Mouse (Mus musculus) kidney, adult 8-10 months (tissue): Measurements from ENCODE around the gene Mfsd12.
A peak's percentile ranks its signal among the peaks of the same experiment; 100 is the strongest.

Source experiments
- DNase-seq, 2 experiments: peaks; one replicate each; pipeline ENCODE4 v3.0.0; 2022

Gene Mfsd12

GRCm38 (mm10) chr10:81356352-81356990 lies 820 bp upstream of the Mfsd12 start:
- peak in 1 of 2 experiments; percentile 57 for DNase-seq

DNA sequence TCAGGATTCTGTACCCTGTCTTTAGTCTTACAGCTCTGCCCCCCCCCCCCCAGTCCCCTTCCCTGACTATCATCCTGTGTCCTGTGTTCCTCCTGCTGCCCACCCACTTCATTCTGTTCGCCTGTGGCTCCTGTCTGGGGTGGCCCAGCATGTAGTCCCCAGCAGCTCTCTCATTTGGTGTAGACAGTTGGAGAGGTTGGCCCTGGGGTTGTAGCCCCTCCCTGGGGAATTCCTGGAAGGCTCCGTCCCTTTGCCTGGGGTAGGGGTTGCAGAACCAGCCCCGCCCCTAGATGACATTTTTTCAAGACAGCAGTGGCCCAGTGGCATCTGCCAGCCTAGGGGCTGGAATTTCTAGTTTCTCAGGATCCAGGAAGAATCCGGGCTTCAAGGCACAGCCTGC lies 918 bp downstream of the Mfsd12 start:
- DNase-seq = no peak

DNA sequence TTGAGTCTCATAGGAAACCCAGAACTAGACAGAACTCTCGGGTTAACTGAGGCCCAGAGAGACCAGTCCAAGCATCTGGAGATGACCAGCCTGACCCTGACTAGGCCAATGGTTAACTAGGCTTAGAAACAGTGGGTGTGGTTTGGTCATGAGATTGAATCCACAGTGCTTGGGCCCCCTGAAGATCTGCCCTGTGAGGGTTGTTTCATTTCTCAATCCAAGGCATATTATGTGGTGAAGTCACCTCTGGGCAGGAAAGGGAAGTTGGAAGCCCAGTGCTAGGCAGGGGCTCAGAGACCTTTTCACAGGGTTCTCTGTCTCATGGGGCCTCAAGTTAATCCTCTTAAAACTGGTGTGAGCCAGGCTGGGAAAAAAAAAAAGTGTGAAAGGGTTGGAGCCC lies 1.6 kb downstream of the Mfsd12 start:
- peak; percentile 49 to 70 for DNase-seq

DNA sequence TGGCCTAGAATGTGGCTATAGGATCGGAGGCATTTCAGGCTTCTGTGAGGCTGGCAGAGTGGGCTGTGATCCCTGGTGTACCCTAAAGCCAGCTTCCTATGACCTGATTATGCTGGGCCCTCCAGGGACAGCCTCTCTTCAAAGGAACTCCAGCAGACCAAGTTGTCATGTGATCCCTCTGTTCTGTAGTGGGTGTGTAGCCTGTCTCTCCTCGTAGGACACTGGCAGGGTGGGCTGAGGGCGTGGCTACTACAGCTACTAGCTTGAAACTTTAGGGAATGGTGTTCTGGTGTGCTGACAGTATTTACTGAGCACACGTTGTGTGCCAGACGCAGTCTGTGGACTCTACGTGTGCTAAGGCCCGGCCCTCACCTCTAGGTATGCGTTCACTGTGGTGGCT lies 3.4 kb downstream of the Mfsd12 start:
- no peak for DNase-seq

GRCm38 (mm10) chr10:81362336-81362949 lies 5.2 kb downstream of the Mfsd12 start:
- no peak for DNase-seq

DNA sequence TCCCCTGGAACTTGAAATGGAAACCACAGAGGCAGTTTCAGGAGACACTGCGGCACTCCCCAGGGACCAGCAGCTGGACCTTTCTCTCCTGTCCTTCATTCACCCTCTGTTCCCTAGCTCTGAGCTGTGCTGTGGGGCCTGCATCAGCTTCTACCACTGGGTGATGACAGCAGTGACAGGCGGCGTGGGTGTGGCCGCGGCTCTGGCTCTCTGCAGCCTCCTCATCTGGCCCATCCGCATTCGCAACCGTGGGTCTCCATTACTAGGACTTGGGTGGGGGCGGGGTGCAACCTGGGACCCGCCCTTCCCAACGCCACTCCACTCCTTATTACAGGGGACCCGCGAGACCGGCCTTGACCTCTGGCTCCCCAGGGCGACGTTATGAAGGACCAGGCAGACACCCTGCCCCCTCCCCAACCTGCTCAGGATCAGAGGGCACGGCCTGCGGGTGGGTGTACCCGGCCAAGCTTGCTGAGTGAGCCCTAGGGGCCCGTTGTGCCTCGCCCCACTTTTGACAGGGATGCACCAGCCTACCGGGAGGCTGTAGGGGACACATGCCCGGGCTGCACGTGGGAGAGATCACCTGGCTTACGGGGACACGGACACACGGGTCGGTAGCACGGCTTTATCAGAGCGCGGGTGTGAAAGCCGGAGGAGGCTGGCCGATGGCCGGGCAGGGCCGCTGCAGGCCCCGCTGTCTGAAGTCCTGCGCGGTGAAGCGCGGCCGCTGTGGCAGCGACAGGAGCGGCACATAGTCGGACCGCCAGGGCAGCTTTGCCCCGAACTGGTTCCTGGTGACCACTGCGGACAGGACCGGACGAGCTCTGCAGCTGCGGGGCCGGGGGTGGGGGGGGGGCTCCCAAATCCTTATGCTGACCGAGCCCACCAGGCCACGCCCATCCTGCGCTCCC lies 6.4 kb downstream of the Mfsd12 start:
- DNase-seq = no peak

DNA sequence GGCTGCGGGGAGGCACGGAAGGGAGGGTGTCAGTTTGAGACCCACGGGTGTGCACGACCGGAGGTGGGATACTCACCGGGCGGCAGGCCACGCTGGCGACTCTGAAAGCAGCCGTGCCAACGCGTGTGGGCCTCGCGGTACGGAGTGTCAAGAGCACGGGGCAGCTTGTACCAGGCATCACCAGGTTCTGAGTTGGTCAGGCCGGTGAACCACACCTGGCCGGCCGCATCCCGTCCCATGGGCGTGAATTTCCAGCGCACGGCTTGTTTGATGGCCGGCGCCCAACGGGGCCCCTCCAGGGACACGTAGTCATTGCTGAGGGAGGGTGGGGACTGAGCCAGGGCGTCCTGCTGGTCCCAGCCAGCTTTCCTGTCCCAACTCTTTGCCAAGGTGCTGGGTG lies 7.4 kb downstream of the Mfsd12 start:
- DNase-seq = no peak

GRCm38 (mm10) chr10:81365073-81365472 lies 7.8 kb downstream of the Mfsd12 start:
- DNase-seq = no peak

DNA sequence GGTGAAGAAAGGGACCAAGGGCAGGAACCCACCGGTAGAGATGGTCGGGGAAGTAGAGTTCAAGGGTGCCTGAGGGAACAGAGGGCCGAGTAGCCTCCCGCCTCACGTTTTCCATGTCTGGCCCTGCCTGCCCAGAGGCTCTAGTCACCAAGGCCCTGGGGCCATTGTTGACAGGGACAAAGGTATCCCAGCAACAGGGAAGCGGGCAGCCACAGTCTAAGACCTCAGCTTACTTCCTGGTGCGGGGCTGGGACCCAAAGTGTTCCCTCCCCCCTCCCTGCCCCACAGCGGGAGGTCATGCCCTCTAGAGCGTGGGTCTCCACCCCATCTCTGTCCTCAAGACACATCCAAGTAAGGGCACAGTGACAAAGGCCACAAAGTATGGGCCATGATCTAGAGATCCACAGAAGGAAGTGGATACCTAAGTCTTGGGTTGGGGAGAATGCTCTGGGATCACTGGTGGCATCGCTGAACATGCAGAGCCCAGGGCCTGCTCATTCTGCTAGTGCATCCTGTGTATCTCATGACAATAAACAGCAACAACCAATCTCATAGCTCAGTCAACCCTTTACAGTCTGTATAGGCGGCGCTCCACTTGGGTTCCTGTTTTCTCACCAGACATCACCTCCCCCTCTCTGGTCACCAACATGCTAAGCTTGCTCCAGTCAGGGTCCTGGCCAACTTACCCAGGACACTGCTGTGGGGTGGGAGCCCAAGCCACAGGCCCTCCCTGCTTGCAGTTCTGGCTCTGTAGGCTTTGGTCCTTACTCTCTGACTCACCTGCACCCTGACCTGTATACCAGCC lies 8.6 kb downstream of the Mfsd12 start, which contains the start of gene 4930404N11Rik:
Gene 4930404N11Rik (minus strand): TSS at position 145 of the 805 bp plus-strand sequence.
- no peak for DNase-seq

- DNase-seq = no peak
These were observed 9.4 kb downstream of the Mfsd12 start for GRCm38 (mm10) chr10:81366477-81367206.

GRCm38 (mm10) chr10:81367207-81367495 lies 9.9 kb downstream of the Mfsd12 start:
- no peak for DNase-seq

DNA sequence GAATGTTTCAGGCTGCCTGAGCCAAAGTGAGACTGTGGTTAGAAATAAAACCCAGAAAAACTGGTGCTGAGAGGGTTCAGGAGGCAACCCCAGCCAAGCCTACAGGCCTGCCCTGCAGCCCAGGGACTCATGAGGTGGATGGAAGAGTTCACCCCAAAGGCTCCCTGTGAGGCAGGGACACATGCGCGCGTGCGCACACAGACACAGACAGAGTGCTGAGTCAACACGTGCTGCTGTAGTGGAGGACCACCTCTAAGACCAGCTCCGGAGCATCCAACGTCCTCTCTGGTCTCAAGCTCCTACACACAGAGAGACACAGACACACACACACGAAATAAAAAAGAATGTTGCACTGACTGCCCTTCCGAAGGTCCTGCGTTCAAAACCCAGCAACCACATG lies 18.0 kb downstream of the Mfsd12 start:
- no peak for DNase-seq

GRCm38 (mm10) chr10:81376561-81377361 lies 19.5 kb downstream of the Mfsd12 start:
- DNase-seq = no peak

- DNase-seq = no peak
These were observed 20.0 kb downstream of the Mfsd12 start for GRCm38 (mm10) chr10:81377362-81377664.

DNA sequence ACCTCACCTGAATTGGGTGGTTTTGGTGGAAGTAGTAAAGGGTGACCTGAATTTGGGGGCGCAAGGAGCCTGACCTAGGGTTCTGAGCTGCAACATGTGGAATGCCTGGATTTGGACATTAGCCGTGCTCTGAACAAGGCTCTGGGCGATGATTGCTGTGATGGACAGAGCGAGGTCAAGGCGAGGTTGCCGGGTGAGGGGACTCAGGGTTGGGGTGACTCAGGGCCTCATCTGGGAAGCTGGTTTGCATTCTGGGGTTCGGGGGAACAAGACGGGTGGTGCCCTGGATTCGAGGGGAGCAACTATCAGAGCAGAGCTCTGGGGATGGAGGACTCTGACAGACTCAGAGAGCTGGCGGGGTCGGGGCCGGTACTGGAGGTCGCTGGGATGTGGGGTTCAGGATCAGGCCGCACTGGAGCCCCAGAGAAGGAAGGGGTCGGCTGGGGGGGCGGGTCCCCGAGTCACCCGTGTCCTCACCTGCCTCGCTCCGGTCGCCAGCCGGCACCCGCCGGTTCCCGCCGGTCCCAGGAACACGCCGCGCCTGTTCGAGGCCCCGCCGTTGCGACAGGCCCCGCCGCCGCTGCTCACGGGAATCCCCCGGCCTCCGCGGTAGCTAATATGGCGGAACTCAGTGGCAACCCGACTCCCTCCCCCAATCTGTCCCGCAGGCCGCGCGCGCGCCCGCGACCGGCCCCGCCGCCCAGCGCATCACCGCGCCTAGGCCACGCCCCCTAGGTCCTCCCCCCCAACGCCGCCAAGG lies 20.7 kb downstream of the Mfsd12 start, which contains the start of gene Fzr1:
Gene Fzr1 (minus strand): TSS at position 724 of the 760 bp plus-strand sequence.
- DNase-seq = no peak

DNA sequence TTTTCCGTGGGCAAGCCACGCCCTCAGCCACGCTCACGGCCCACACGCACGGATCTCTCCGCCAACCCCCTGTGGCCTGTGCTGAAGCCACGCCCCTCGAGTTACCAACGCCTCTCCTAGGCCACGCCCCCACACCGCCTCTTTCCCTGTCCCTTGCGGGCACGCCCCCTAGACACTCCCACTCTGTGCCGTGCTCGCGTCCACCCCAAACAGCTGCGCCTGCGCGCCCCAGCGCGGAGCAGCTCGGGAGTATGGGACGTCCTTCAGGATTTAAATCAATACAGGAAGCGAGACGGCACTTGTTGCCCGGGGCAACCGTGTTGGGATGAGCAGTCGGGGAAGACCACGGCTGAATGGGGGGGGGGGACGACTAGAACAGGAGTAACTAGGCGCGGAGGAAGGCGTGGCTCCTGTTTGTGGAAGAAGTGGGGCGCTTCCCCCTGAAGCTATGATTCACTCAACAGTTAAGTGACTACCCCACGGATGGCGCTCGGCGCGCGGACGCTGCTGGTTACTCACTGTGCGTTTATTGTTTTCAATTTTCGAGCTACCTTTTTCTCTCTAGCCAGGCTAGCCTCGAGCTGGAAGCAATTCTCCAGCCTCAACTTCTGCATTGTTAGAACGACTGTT lies 21.4 kb downstream of the Mfsd12 start:
- DNase-seq = peak; percentile 100

- DNase-seq = no peak
These were observed 21.9 kb downstream of the Mfsd12 start for GRCm38 (mm10) chr10:81379183-81379553.

GRCm38 (mm10) chr10:81379809-81380378 lies 22.6 kb downstream of the Mfsd12 start:
- DNase-seq = no peak

GRCm38 (mm10) chr10:81382039-81382438 lies 24.7 kb downstream of the Mfsd12 start:
- DNase-seq = no peak
